In the genomic region with DNA sequence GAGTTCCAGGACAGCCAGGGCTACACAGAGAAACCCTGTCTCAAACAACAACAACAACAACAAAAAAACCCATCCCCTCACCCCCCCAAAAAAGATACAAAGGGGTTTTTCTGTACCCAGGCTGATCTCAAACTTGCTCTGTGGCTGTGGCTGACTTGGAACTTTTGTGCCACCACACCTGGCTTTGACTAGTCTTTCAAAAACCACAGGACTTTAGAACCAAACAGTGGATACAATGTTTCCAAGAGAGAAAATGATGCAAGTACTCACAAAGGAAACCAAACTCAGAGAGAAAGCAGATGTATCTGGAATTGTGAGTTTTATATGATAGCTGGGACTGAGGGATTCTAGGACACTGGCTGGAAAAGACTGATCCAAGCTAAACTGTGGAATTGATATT, we compare ENCODE assay signal across 24 mouse cellular contexts. TPM values are rescaled to one million over a fixed set of nuclear protein-coding genes. Genes with fewer than 3 reads are reported as not detected.
"Had no signal": no experiment of that assay in that cellular context is flagged by ENCODE, and none has a peak within 500 bp of the region (broad histone marks: within the 10 kb centered on the region; RNA-seq: fewer than 3 reads in every experiment).

No protein-coding gene starts in this region.

- H3K4me3 ChIP-seq: lung, embryonic 15.5 days; megakaryocyte, embryonic 14.5 days; midbrain, embryonic 12.5 days; neural tube, embryonic 12.5 days; stomach, embryonic 15.5 days had no signal

- H3K4me2 ChIP-seq: lung, embryonic 15.5 days; midbrain, embryonic 12.5 days; neural tube, embryonic 12.5 days; stomach, embryonic 15.5 days had no signal

- H3K27me3 ChIP-seq: stomach, embryonic 15.5 days had no signal

- H3K9ac ChIP-seq: liver, embryonic 14.5 days; lung, embryonic 15.5 days; midbrain, embryonic 12.5 days; neural tube, embryonic 12.5 days; stomach, embryonic 15.5 days had no signal

- DNase-seq: lung, adult 2 months; lung, postnatal 14 days; lung, postnatal 36 days; midbrain, embryonic 14.5 days; right cerebral cortex, postnatal 14 days; thymus, adult 2 months; thymus, postnatal 25 days; thymus, postnatal 4 days had no signal

- H3K9me3 ChIP-seq: lung, embryonic 15.5 days; megakaryocyte, embryonic 14.5 days; midbrain, embryonic 12.5 days; neural tube, embryonic 12.5 days; stomach, embryonic 15.5 days had no signal

- H3K36me3 ChIP-seq: lung, embryonic 15.5 days; midbrain, embryonic 12.5 days; neural tube, embryonic 12.5 days; stomach, embryonic 15.5 days had no signal

- H3K27ac ChIP-seq: liver, embryonic 14.5 days; lung, embryonic 15.5 days; macrophage; midbrain, embryonic 12.5 days; neural tube, embryonic 12.5 days; stomach, embryonic 15.5 days; stomach, postnatal 0 days had no signal

- ATAC-seq: lung, postnatal 0 days; midbrain, embryonic 16.5 days had no signal

- H3K4me1 ChIP-seq: lung, embryonic 15.5 days; megakaryocyte, embryonic 14.5 days; midbrain, embryonic 12.5 days; neural tube, embryonic 12.5 days; stomach, embryonic 15.5 days had no signal

RNA-seq across cellular contexts. Expression of a gene that starts 7.0 kb away (rescaled TPM):
- total RNA-seq: megakaryocyte progenitor cell, adult 5-6 weeks; monocyte, adult 5-6 weeks; neutrophil, adult 5-6 weeks had no signal
- polyA plus RNA-seq: lung, embryonic 15.5 days; lung, postnatal 0 days; macrophage; neural tube, embryonic 12.5 days; neural tube, embryonic 14.5 days; spleen, adult 2 months; stomach, embryonic 15.5 days; stomach, postnatal 0 days; urinary bladder, adult 2 months had no signal

RNA-seq across cellular contexts. Expression of a gene that starts 23.5 kb away (rescaled TPM):
- total RNA-seq: megakaryocyte progenitor cell, adult 5-6 weeks; monocyte, adult 5-6 weeks; neutrophil, adult 5-6 weeks had no signal
- polyA plus RNA-seq: liver, embryonic 14.5 days; lung, postnatal 0 days; macrophage; neural tube, embryonic 14.5 days; spleen, adult 2 months; stomach, embryonic 15.5 days had no signal
